Mouse (Mus musculus) ES-E14 (cell line): ENCODE measurements at regions not wholly inside any gene's neighbourhood (a gene's known extent, or its start where the extent isn't known, plus 50 kb on each side); places are given as distances from the start of the nearest gene placed in this dataset.

Source experiments
- CHD2 ChIP-seq: IDR thresholded peaks from 2 replicates; pipeline ENCODE4 v1.6.1; 2014; ENCODE audit warnings: mild to moderate bottlenecking, low read depth, low read length, inconsistent platforms
- HCFC1 ChIP-seq: IDR thresholded peaks from 2 replicates; pipeline ENCODE4 v1.6.1; 2012; ENCODE audit warnings: low read length, inconsistent platforms, borderline replicate concordance; ENCODE audit not compliant: insufficient read depth
- ZC3H11A ChIP-seq: IDR thresholded peaks from 2 replicates; pipeline ENCODE4 v1.6.1; 2012; ENCODE audit warnings: low read depth, mild to moderate bottlenecking, inconsistent platforms, low read length, borderline replicate concordance

GRCm38 (mm10) chr6:6325516-6325915 lies 108.5 kb upstream of the Slc25a13 start:
- no peak for TF ChIP-seq CHD2
- TF ChIP-seq HCFC1, result no peak
- TF ChIP-seq ZC3H11A, result no peak
